Mouse (Mus musculus): ENCODE data around the gene Gm3453.
"Not testable (repeated sequence)": the region's sequence is repeated elsewhere in the genome, so short reads cannot be mapped to it uniquely, and the experiment has no call there.

Gene Gm3453

DNA sequence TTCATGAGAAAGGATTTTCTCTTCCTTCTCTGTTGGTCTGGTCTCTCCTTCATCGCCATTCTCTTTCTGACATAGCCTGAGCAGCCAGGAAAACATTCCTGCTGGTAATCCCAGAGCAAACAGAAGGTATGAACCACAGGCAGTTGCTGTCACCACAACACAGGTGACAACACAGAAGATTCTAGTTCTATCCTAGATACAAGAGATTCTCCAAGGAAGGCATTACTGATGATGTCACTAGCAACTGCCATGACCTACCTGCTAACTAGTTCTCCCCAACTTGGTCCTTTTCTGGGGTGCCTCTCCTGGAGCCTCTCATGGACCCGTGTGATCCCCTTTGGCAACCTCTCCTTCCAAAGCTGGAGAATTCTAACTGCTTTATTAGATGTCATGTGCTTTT, at the start of gene Gm3453:
Gene Gm3453 (minus strand): TSS at position 101 of the 400 bp plus-strand sequence.
- DNase-seq (ENCODE audit: low spot score in 2 of 2) = not testable (repeated sequence)

DNA sequence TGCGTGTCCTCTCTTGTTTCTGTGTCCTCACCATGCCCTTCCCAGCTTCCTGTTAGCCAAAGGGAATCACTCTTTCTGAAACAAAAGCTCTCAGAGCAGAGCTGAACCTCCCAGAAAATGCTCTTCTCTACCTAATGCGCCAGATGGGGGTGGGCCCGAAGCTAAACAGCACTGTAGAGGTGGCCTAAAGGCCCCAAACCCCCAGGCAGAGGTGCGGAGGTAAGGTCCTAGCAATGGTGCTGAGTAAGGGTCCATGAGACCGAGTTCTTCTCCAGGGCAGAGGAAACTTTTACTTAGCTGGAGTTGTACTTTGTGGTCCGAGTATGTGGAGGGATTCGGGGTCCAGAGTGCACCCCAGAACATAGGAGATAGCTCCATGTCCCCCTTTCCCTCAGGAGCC, 8.2 kb upstream of the Gm3453 start:
- DNase-seq (ENCODE audit: low spot score in 2 of 2) = peak; percentile 2 to 20

- not testable (repeated sequence) for DNase-seq (ENCODE audit: low spot score in 2 of 2)
Observed at GRCm38 (mm10) chr14:5962441-5962840, 16.5 kb downstream of the Gm3453 start.

DNA sequence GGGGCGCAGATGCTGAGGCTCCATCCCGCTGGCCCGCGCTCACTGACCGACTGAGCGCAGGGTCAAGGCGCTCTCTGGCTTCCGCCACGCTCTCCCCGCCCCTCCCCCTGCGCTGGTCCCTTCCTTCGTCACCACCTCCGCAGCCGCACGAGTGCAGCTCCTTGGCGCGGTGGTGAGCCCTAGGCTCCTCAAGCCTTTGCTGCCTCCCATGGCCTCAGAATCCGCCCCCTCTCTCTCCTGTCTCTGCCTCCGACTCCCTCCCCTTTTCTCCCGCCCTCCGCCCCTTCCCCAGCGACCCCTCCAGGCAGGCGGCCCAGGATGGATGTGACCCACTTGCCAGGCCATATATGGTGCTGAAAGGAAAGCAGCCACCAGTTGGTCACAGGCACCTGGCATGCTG, 17.3 kb downstream of the Gm3453 start, which contains the start of gene Gm3248:
Gene Gm3248 (minus strand): TSS at position 111 of the 400 bp plus-strand sequence.
- peak in 1 of 2 experiments; percentile 22 for DNase-seq (ENCODE audit: low spot score in 2 of 2)

DNA sequence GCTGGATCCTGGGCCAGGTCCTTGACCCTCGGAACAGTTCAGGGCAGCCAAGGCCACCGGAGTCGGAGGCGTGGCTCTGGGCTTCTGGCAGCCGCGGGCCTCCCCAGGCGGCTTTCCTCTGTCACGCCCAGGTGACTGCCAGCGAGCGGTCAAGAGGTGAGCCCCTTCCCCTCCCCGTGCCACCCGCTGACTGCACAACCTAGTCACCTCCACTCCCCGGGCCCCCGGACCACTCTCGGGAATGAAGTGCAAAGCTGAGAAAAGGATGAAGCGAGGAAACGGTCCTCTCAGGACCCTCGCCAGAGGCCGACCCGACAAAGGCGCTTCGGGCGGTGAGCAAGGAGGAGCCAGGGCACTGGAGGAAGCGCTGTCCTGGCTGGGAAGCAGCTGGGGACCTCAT, 17.8 kb downstream of the Gm3453 start:
- peak in 1 of 2 experiments; percentile 3 for DNase-seq (ENCODE audit: low spot score in 2 of 2)

DNA sequence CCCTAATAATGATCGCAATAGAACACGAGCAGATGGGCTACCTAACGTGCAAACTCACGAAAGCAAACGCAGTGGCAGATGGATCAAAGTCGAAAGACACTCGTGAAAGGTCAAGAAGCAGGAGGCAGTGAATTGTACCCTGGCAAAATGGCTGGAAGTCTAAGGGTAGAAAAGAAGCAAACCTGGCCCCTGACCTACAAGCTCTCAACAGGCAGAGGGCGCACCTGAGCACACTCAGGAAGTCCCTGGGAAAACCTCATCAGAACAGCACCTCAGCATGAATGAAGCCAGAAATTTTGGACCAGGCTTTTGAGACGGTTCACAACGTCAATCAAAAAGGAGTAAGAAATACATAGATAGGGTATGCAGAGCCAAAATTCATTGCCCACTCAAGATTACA, 18.5 kb downstream of the Gm3453 start:
- peak in 1 of 2 experiments; percentile 8 for DNase-seq (ENCODE audit: low spot score in 2 of 2)

DNA sequence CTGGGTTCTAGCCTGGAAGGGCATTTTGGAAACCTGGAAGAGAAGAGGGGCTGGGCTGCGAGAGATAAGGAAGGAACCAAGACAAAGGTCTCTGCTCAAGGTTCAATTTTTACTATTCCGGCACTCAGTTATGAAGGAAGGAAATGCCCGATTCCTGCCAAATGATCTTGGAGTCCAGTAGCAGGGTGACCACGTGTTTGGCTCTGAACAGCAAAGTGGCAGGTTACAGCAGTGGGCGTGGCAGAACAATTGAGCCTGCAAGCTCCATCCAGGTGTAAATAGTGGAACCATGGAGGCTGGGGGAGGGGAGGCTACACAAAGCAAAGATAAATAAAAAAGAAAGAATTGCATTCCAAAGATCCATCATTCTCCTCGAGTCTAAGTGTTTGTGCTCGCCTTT, 55.7 kb downstream of the Gm3453 start:
- not testable (repeated sequence) for DNase-seq (ENCODE audit: low spot score in 2 of 2)

Data from cerebellum, postnatal 4 days (tissue).